Mouse (Mus musculus): ENCODE measurements around the gene Fastkd3. TPM values are rescaled to one million over a fixed set of nuclear protein-coding genes. Genes with fewer than 3 reads are reported as not detected.

Gene Fastkd3
- polyA plus RNA-seq (2017; shearing (Covaris generic)): 10 to 100 TPM; 19.4 to 26.4 TPM

DNA sequence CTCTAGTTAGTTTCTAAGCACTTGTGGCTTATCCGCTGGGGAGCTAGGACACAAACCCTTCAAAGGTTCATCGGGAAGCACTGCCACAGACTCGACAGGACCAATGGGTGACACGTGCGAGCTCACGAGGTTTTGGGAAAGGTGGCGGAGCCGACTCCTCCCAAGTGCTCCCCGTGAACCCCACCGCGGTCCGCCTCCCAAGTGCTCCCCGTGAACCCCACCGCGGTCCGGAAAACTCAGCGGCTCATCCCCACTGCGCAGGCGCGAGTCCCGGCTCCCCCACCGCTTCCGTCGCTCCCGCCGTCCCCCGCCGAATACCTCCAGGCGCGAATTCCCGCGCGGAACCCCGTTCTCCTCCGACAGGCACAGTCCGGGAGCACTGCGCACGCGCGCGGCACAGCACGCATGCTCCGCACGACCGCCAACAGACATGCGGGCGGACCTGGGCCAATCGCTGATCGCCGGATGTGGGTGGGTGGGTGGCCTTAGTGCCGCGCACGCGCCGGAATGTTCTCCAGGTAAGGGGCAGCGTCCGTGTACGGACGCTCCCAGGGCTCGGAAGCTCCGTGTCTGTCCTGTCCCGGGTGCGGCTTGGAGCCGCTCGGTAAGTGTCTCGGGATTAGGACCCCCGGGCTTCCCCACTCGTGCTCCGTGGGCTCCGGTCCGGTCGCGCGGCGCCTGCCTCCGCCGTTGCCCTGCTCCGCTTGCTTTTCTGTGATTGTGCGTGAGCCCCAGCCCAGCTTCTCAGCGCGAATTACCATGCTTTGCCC, at the start of gene Fastkd3, which contains the start of gene Mtrr:
Gene Fastkd3, plus strand, starts transcription at position 488 of the 770 bp plus-strand sequence.
Gene Mtrr, minus strand, starts transcription at position 403 of the 770 bp plus-strand sequence.

GRCm38 (mm10) chr13:68597199-68597598, 15.2 kb downstream of the Fastkd3 start, which contains the start of gene 1700001L19Rik:
Gene 1700001L19Rik (plus strand): TSS chr13:68597421.

Other genes starting within 250 kb of the Fastkd3 start
- 10 to 100 TPM; 24.1 to 32.6 TPM for gene Mtrr, start 85 bp upstream of the Fastkd3 start, polyA plus RNA-seq (2017; shearing (Covaris generic))
- gene 1700001L19Rik, start 15.2 kb downstream of the Fastkd3 start, polyA plus RNA-seq (2017; shearing (Covaris generic)): not detected